Mouse (Mus musculus): ENCODE data around the gene Ahdc1. TPM values are rescaled to one million over a fixed set of nuclear protein-coding genes. Genes with fewer than 3 reads are reported as not detected.

The Ahdc1 gene
- total and polyA plus RNA-seq, 3 experiments, result 2.5 to 8.8 TPM; not detected in 1

- TF ChIP-seq MYC (IDR thresholded peaks at IDR 0.05; ENCODE audit: low read depth, low read length), result no peak
- no peak for TF ChIP-seq ETS1 (IDR thresholded peaks at IDR 0.05; ENCODE audit: low read depth, low read length)
- no peak for TF ChIP-seq MEF2A (IDR thresholded peaks at IDR 0.05; ENCODE audit: extremely low read depth, insufficient replicate concordance, low read depth, low read length, poor library complexity, severe bottlenecking)
- DNase-seq (ENCODE audit: low read depth, low spot score), result no peak
- Histone ChIP-seq H3K9ac (ENCODE audit: control insufficient read depth, low read depth, low read length, poor library complexity, severe bottlenecking) (no peak overlapping the region), H3K4me1 (ENCODE audit: control insufficient read depth in 1 of 2, insufficient read depth in 2 of 2, low read length in 2 of 2) (peaks cover 0 to 3% of the 10 kb centered on the region in 2 experiments; a peak in 2 of 4 replicates), H3K27ac (ENCODE audit: control insufficient read depth, low read depth, low read length) (no peak overlapping the region), H3K79me2 (ENCODE audit: control insufficient read depth, insufficient read depth, low read length, poor library complexity) (no peaks in the 10 kb centered on the region), H3K27me3 (ENCODE audit: control insufficient read depth in 1 of 2, insufficient read depth in 2 of 2, low read length in 2 of 2) (peaks cover 0 to under 1% of the 10 kb centered on the region in 2 experiments; a peak in 1 of 4 replicates), H3K36me3 (ENCODE audit: control insufficient read depth in 1 of 2, insufficient read depth in 2 of 2, low read length in 2 of 2) (0 out of 4 replicates have a peak, but pooled peaks cover 0 to 2% of the 10 kb centered on the region in 2 experiments), H3K4me3 (ENCODE audit: control insufficient read depth in 1 of 2, insufficient read depth in 1 of 2, low read depth in 2 of 2, low read length in 2 of 2) (no peak overlapping the region), H3K9me3 (replicated peaks; ENCODE audit: insufficient read depth, low read length) (no peaks in the 10 kb centered on the region)
Measured at GRCm38 (mm10) chr4:133115721-133116429, 104.8 kb downstream of the Ahdc1 start.

- H3K27me3 ChIP-seq (ENCODE audit: control insufficient read depth in 1 of 2, insufficient read depth in 2 of 2, low read length in 2 of 2), result peaks cover 0 to 1% of the 10 kb centered on the region in 2 experiments; a peak in 1 of 4 replicates
- peaks cover 0 to 5% of the 10 kb centered on the region in 2 experiments; a peak in 2 of 4 replicates for H3K4me1 ChIP-seq (ENCODE audit: control insufficient read depth in 1 of 2, insufficient read depth in 2 of 2, low read length in 2 of 2)
- no peak overlapping the region for H3K9ac ChIP-seq (ENCODE audit: control insufficient read depth, low read depth, low read length, poor library complexity, severe bottlenecking)
- no peaks in the 10 kb centered on the region for H3K79me2 ChIP-seq (ENCODE audit: control insufficient read depth, insufficient read depth, low read length, poor library complexity)
- no peak overlapping the region for H3K27ac ChIP-seq (ENCODE audit: control insufficient read depth, low read depth, low read length)
- no peaks in the 10 kb centered on the region for H3K9me3 ChIP-seq (replicated peaks; ENCODE audit: insufficient read depth, low read length)
- H3K4me3 ChIP-seq (ENCODE audit: control insufficient read depth in 1 of 2, insufficient read depth in 1 of 2, low read depth in 2 of 2, low read length in 2 of 2), result no peak overlapping the region
- DNase-seq (ENCODE audit: low read depth, low spot score), result no peak
- TF ChIP-seq MAX (IDR thresholded peaks at IDR 0.05; ENCODE audit: low read length) (no peak), ETS1 (IDR thresholded peaks at IDR 0.05; ENCODE audit: low read depth, low read length) (no peak), POLR2AphosphoS5 (IDR thresholded peaks at IDR 0.05; ENCODE audit: borderline replicate concordance, low read depth, low read length) (no peak), ZNF384 (IDR thresholded peaks at IDR 0.05; ENCODE audit: low read depth, low read length) (no peak), ELF1 (IDR thresholded peaks at IDR 0.05; ENCODE audit: low read depth, low read length) (no peak), RCOR1 (IDR thresholded peaks at IDR 0.05; ENCODE audit: low read depth, low read length) (no peak), UBTF (IDR thresholded peaks at IDR 0.05; ENCODE audit: borderline replicate concordance, insufficient read depth, low read depth, low read length) (no peak), RAD21 (IDR thresholded peaks at IDR 0.05; ENCODE audit: low read depth, low read length) (no peak), NRF1 (IDR thresholded peaks at IDR 0.05; ENCODE audit: insufficient read depth, low read depth, low read length, poor library complexity, severe bottlenecking) (no peak), POLR2A (IDR thresholded peaks at IDR 0.05; ENCODE audit: control insufficient read depth in 1 of 2, insufficient read depth in 1 of 2, low read depth in 1 of 2, low read length in 2 of 2, poor library complexity in 1 of 2) (no peak)
- H3K36me3 ChIP-seq (ENCODE audit: control insufficient read depth in 1 of 2, insufficient read depth in 2 of 2, low read length in 2 of 2), result 0 out of 4 replicates have a peak, but pooled peaks cover 0 to 2% of the 10 kb centered on the region in 2 experiments
Measured at GRCm38 (mm10) chr4:133116756-133117470, 105.9 kb downstream of the Ahdc1 start.

Data from MEL (cell line).